Mouse (Mus musculus) CD4-positive helper T cell, adult 2 months (primary cell): ENCODE data around the gene Mtap.

ENCODE experiments used
- DNase-seq: peaks from one replicate; pipeline ENCODE4 v3.0.0-alpha.2; 2012; ENCODE audit warnings: low read depth, missing footprints, low spot score

Gene Mtap

GRCm38 (mm10) chr4:89210314-89210713, 73.4 kb downstream of the Mtap start:
- no peak for DNase-seq

- DNase-seq, result no peak
Observed at GRCm38 (mm10) chr4:89212178-89212577, 75.3 kb downstream of the Mtap start.
